Mouse (Mus musculus) cortical plate, adult 2 months (tissue): ENCODE measurements around the gene B3galnt2.

ENCODE experiments used
- CTCF ChIP-seq: fragments of 200-500 bp; IDR thresholded peaks from 2 replicates; pipeline ENCODE4 v1.5.1; 2011; ENCODE audit warnings: mild to moderate bottlenecking, control low read depth, low read length; ENCODE audit not compliant: insufficient read depth; ENCODE audit errors: extremely low read depth
- POLR2A ChIP-seq: fragments of 200-500 bp; IDR thresholded peaks from 2 replicates; pipeline ENCODE4 v1.6.1; 2011; ENCODE audit warnings: mild to moderate bottlenecking, low read length, control low read depth; ENCODE audit not compliant: insufficient read depth; ENCODE audit errors: extremely low read depth

- TF ChIP-seq POLR2A (no peak), CTCF (no peak)
These were observed 50.7 kb downstream of the B3galnt2 start for GRCm38 (mm10) chr13:14004999-14005398.
